Mouse (Mus musculus) intestine, postnatal 0 days (tissue): Measurements from ENCODE around the gene Map3k21. TPM values are rescaled to one million over a fixed set of nuclear protein-coding genes. Genes with fewer than 3 reads are reported as not detected.
A peak's percentile ranks its signal among the peaks of the same experiment; 100 is the strongest.

Source experiments
- ATAC-seq: fragments of 200-750 bp; cut with Nextera tagmentation; 2 replicates; pipeline ENCODE4 v1.8.0; 2017; ENCODE audit warnings: mild to moderate bottlenecking, moderate TSS enrichment, moderate library complexity
- H3K27ac ChIP-seq: fragments of 300-500 bp; sonication (generic); 2 replicates; pipeline ENCODE4 v1.5.1; 2014; ENCODE audit warnings: mild to moderate bottlenecking, low read depth, low read length, moderate library complexity
- H3K27me3 ChIP-seq: fragments of 300-500 bp; sonication (generic); replicated peaks from 2 replicates; pipeline ENCODE4 v1.6.1; 2014; ENCODE audit warnings: low read length, mixed read lengths; ENCODE audit not compliant: control insufficient read depth, insufficient read depth
- H3K36me3 ChIP-seq: fragments of 300-500 bp; sonication (generic); 2 replicates; pipeline ENCODE4 v1.6.1; 2014; ENCODE audit warnings: mild to moderate bottlenecking, moderate library complexity; ENCODE audit not compliant: control insufficient read depth, insufficient read depth
- H3K4me1 ChIP-seq: fragments of 300-500 bp; sonication (generic); replicated peaks from 2 replicates; pipeline ENCODE4 v1.6.1; 2014; ENCODE audit warnings: antibody characterized with exemption, low read length, mixed read lengths; ENCODE audit not compliant: control insufficient read depth, insufficient read depth
- H3K4me2 ChIP-seq: fragments of 300-500 bp; sonication (generic); replicated peaks from 2 replicates; pipeline ENCODE4 v1.6.1; 2014; ENCODE audit warnings: low read depth, mild to moderate bottlenecking, moderate library complexity
- H3K4me3 ChIP-seq: fragments of 300-500 bp; sonication (generic); 2 replicates; pipeline ENCODE4 v1.5.1; 2014; ENCODE audit warnings: low read depth, low read length
- H3K9ac ChIP-seq: fragments of 300-500 bp; sonication (generic); 2 replicates; pipeline ENCODE4 v1.6.1; 2014; ENCODE audit warnings: mild to moderate bottlenecking, low read depth, low read length
- H3K9me3 ChIP-seq: fragments of 300-500 bp; sonication (generic); 2 replicates; pipeline ENCODE4 v1.6.1; 2016; ENCODE audit warnings: mixed run types; ENCODE audit not compliant: control insufficient read depth
- CTCF ChIP-seq: sonication (generic); IDR thresholded peaks from 2 replicates; pipeline ENCODE4 v1.5.1; 2016; ENCODE audit warnings: low read depth, mild to moderate bottlenecking, control low read depth, antibody characterized with exemption, moderate library complexity
- WGBS: fragments of 180-500 bp; shearing (Covaris S2); extraction: QIAGEN DNeasy Blood & Tissue Kit; methylation state at CpG from one replicate; pipeline ENCODE4 v1.1.7; 2014; 5-methylcytosine and 5-hydroxymethylcytosine counted together
- polyA plus RNA-seq: library from polyadenylated mRNA; unstranded; fragments of >200 nt; fragmentation: Nextera tagmentation; extraction: Ambion mirVana; gene quantifications from 2 replicates; pipeline ENCODE4 v1.2.1, GENCODE M21; 2015

The Map3k21 gene
- polyA plus RNA-seq, 1 experiment from 2014 or later: 4.5 TPM

DNA sequence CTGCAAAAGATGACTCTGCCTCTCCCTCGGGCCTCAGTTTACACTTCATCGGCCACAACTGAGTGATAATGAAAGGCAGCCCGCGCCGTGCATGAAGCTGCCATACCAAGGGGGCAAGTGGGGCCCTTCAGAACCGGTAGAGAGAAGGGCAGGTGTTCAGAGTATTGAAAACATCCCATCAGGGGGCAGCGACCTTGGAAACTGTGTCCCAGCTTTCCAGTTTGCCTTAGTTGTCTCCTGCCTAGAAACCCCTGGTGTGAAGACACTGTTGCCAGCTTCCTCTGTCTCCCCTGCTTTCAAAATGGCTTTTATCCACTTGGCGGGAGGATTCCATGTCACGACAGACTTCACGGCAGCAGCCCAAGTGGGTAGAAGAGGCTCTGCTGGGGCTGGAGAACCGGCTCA lies 53.6 kb downstream of the Map3k21 start:
- no peak overlapping the region for H3K9ac ChIP-seq
- no peak overlapping the region for H3K27ac ChIP-seq
- no peak for TF ChIP-seq CTCF
- H3K4me1 ChIP-seq: 0 out of 2 replicates have a peak, but pooled peaks cover 4% of the 10 kb centered on the region
- H3K4me3 ChIP-seq: peak overlapping the region; percentile 16
- H3K36me3 ChIP-seq: no peaks in the 10 kb centered on the region
- peak overlapping the region; percentile 46 for H3K4me2 ChIP-seq
- H3K27me3 ChIP-seq: no peaks in the 10 kb centered on the region
- no peak for ATAC-seq
- H3K9me3 ChIP-seq: no peaks in the 10 kb centered on the region
- 4% methylated on average over 11 of the region's 11 CpGs for WGBS

DNA sequence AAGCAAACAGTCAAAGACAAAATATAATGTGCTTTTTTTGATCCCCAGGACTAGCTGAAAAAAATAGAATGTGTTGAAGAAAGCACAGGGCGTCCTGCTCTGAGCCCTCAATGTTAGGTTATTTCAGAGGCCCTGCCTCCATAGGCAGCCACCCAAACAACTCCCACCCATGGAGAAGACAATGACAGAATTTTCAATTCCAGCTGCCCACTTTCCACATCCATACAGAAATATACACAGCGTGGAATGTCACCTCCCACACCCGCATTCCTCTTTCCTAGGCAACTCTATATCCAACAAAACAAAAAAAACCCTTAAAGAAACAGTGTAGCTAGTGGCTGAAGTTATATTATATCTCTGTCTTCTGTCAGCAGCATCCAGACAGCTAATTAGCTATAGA lies 61.1 kb downstream of the Map3k21 start:
- H3K4me3 ChIP-seq: no peak overlapping the region
- TF ChIP-seq CTCF: no peak
- WGBS: 53% methylated on average over 3 of the region's 3 CpGs

DNA sequence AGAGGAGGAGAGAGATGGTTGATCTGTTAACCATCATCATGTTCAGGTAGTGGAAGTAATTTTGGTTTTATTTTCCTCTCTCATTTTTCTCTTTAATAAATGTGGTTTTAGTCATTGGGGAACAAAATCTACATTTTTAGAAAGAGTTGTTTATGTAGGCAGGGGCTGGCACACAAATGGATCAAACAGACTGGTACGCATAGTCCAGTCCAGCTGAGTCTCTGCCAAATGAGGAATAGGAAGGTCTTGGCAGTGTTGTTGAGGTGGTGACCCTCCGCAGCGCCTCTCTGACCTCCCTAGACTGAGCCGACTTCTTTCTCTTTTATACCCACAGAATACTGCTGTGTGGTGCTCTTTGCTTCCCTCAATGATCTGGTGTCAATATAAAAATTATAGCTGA lies 65.7 kb downstream of the Map3k21 start:
- no peak for TF ChIP-seq CTCF
- Histone ChIP-seq H3K36me3 (no peaks in the 10 kb centered on the region), H3K4me3 (no peak overlapping the region), H3K27me3 (no peaks in the 10 kb centered on the region), H3K9ac (no peak overlapping the region), H3K4me1 (no peaks in the 10 kb centered on the region), H3K9me3 (no peaks in the 10 kb centered on the region), H3K27ac (no peak overlapping the region), H3K4me2 (no peak overlapping the region)
- ATAC-seq: no peak
- whole genome bisulfite sequencing: 83% methylated on average over 4 of the region's 4 CpGs

More for the DNA sequence above, 61.1 kb downstream of the Map3k21 start:
- no peaks in the 10 kb centered on the region for H3K9me3 ChIP-seq
- H3K27me3 ChIP-seq: no peaks in the 10 kb centered on the region
- no peak overlapping the region for H3K4me2 ChIP-seq
- no peak overlapping the region for H3K27ac ChIP-seq
- no peak for ATAC-seq
- H3K36me3 ChIP-seq: no peaks in the 10 kb centered on the region
- H3K9ac ChIP-seq: no peak overlapping the region
- H3K4me1 ChIP-seq: no peaks in the 10 kb centered on the region

DNA sequence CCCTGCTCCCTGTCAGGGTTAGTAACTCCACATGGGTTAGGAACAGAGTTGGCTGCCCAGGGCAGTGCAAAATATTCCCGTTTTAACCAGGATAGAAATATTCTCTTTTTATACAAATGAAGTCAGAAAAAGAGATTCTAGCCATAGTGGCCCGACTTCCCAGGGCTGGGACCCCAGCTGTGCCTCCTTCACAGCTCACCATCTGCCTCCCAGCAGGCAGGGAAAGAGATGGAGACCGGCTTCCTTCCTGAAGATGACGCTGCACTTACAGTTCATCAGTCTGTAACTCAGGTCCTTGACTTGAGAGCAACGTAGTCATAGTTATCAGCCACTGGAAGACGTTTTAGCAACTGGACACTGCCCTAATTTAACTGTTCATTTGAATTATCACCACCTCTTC lies 70.6 kb downstream of the Map3k21 start:
- ATAC-seq: no peak
- H3K9ac ChIP-seq: no peak overlapping the region
- no peak overlapping the region for H3K4me3 ChIP-seq
- H3K9me3 ChIP-seq: no peaks in the 10 kb centered on the region
- H3K36me3 ChIP-seq: no peaks in the 10 kb centered on the region
- H3K27me3 ChIP-seq: no peaks in the 10 kb centered on the region
- no peaks in the 10 kb centered on the region for H3K4me1 ChIP-seq
- H3K4me2 ChIP-seq: no peak overlapping the region
- H3K27ac ChIP-seq: no peak overlapping the region
- TF ChIP-seq CTCF: no peak
- WGBS: 33% methylated on average over 6 of the region's 6 CpGs

DNA sequence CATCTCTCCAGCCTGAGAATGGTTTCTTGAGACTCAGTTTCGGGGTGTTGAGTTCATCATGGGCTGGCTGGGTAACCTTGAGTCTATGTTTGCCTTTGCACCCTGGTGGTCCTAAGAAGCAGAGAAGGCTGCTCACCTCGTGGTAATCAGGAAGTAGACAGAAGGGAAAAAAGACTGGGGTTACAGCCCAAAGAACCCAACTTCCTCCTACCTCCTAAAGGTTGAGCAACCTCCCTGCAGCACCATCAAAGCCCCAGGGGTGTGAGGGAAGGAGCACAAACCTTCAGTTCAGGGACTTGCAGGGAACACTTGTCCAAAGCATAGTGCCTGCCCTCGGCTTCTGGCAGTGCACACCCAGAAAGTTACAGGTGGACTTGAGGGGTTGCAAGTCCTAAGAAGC lies 73.3 kb downstream of the Map3k21 start:
- Histone ChIP-seq H3K36me3 (no peaks in the 10 kb centered on the region), H3K9ac (no peak overlapping the region), H3K27ac (no peak overlapping the region), H3K4me2 (no peak overlapping the region), H3K9me3 (no peaks in the 10 kb centered on the region), H3K4me1 (no peaks in the 10 kb centered on the region), H3K4me3 (no peak overlapping the region), H3K27me3 (no peaks in the 10 kb centered on the region)
- WGBS: 62% methylated on average over 3 of the region's 3 CpGs
- TF ChIP-seq CTCF: no peak
- ATAC-seq: no peak

DNA sequence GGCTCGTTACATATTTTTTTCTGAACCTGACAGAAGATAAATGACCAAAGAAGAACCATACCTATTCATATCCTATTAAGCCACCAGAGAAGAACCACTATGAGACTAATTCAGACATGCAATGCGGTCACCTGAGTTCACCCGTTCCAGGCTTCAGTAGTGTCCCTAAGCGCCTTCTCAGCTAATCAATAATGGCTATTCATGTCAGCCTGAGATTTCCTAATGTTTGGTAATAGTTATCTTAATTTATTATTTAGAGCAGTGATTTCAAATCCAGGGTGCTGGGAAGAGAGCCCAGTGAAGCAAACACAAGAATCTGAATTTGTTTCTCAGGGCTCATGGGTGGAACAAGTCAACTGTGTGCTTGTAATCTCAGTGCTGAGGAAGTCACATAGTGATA lies 73.9 kb downstream of the Map3k21 start:
- ATAC-seq: no peak
- Histone ChIP-seq H3K4me1 (no peaks in the 10 kb centered on the region), H3K36me3 (no peaks in the 10 kb centered on the region), H3K4me3 (no peak overlapping the region), H3K9ac (no peak overlapping the region), H3K4me2 (no peak overlapping the region), H3K27ac (no peak overlapping the region), H3K9me3 (no peaks in the 10 kb centered on the region), H3K27me3 (no peaks in the 10 kb centered on the region)
- no peak for TF ChIP-seq CTCF
- WGBS: 88% methylated on average over 4 of the region's 4 CpGs

DNA sequence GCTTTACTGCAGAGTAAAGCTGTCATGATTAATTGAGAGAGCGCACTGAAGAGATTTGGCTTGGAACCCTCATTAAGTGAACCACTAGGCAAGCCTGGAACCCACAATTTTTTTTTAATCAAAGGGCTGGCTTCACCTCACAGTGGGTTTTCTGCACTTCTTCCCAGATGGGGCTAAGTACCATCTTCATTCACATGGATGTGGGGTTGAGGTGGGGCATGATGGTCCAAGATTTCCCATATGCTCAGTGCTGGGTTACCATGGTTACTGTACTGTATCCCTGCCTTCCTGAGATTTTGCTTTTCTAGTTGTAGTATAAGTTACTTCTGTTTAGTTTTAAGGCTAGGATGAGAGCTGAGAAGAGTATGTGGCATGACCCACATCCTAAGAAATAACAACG lies 75.1 kb downstream of the Map3k21 start:
- H3K27me3 ChIP-seq: no peaks in the 10 kb centered on the region
- no peak overlapping the region for H3K4me3 ChIP-seq
- H3K27ac ChIP-seq: no peak overlapping the region
- H3K4me2 ChIP-seq: no peak overlapping the region
- ATAC-seq: no peak
- WGBS: 93% methylated on average over 2 of the region's 2 CpGs
- H3K36me3 ChIP-seq: no peaks in the 10 kb centered on the region
- no peak overlapping the region for H3K9ac ChIP-seq
- no peak for TF ChIP-seq CTCF
- no peaks in the 10 kb centered on the region for H3K4me1 ChIP-seq
- no peaks in the 10 kb centered on the region for H3K9me3 ChIP-seq
